Mouse (Mus musculus) E14TG2a.4 (cell line): Measurements from ENCODE around the gene Ntm.

Experiments
- H3K27me3 ChIP-seq: 2 replicates; pipeline ENCODE4 v1.6.1; 2014; ENCODE audit warnings: low read length, control low read depth; ENCODE audit not compliant: insufficient read depth
- H3K36me3 ChIP-seq: 2 replicates; pipeline ENCODE4 v1.6.1; 2014; ENCODE audit warnings: low read length, control low read depth; ENCODE audit not compliant: insufficient read depth
- H3K4me1 ChIP-seq: replicated peaks from 2 replicates; pipeline ENCODE4 v1.6.1; 2014; ENCODE audit warnings: low read depth, low read length, control low read depth
- H3K4me3 ChIP-seq: replicated peaks from 2 replicates; pipeline ENCODE4 v1.5.1; 2014; ENCODE audit warnings: mild to moderate bottlenecking, low read length
- H3K9me3 ChIP-seq: 2 replicates; pipeline ENCODE4 v1.6.1; 2014; ENCODE audit warnings: low read length, control low read depth
- CTCF ChIP-seq: conservative IDR thresholded peaks from 2 replicates; pipeline ENCODE4 v1.5.1; 2014; ENCODE audit warnings: low read length
- NANOG ChIP-seq: IDR thresholded peaks from 2 replicates; pipeline ENCODE4 v1.6.1; 2014; ENCODE audit warnings: borderline replicate concordance, low read length, mixed read lengths
- POU5F1 ChIP-seq: IDR thresholded peaks from 2 replicates; pipeline ENCODE4 v1.6.1; 2014; ENCODE audit warnings: low read length, borderline replicate concordance

Gene Ntm

GRCm38 (mm10) chr9:29533556-29533955 lies 429.4 kb downstream of the Ntm start:
- Histone ChIP-seq H3K9me3 (no peaks in the 10 kb centered on the region), H3K4me1 (no peaks in the 10 kb centered on the region), H3K27me3 (no peaks in the 10 kb centered on the region), H3K36me3 (no peaks in the 10 kb centered on the region), H3K4me3 (no peak overlapping the region)
- TF ChIP-seq POU5F1: no peak
- no peak for TF ChIP-seq NANOG
- TF ChIP-seq CTCF: no peak

- no peaks in the 10 kb centered on the region; the same call in 1 of the 2 replicates for H3K27me3 ChIP-seq
- no peak overlapping the region for H3K4me3 ChIP-seq
- H3K36me3 ChIP-seq: no peaks in the 10 kb centered on the region
- no peaks in the 10 kb centered on the region for H3K4me1 ChIP-seq
- H3K9me3 ChIP-seq: no peaks in the 10 kb centered on the region
- TF ChIP-seq NANOG: no peak
- TF ChIP-seq CTCF: no peak
- TF ChIP-seq POU5F1: no peak
Measured at GRCm38 (mm10) chr9:29531147-29531917, 431.6 kb downstream of the Ntm start.

- TF ChIP-seq POU5F1: no peak
- TF ChIP-seq CTCF: no peak
- TF ChIP-seq NANOG: no peak
- H3K4me3 ChIP-seq: no peak overlapping the region
- H3K4me1 ChIP-seq: no peaks in the 10 kb centered on the region
- no peaks in the 10 kb centered on the region; the same call in 1 of the 2 replicates for H3K27me3 ChIP-seq
- no peaks in the 10 kb centered on the region for H3K9me3 ChIP-seq
- no peaks in the 10 kb centered on the region for H3K36me3 ChIP-seq
Measured at GRCm38 (mm10) chr9:29524109-29524508, 438.8 kb downstream of the Ntm start.

GRCm38 (mm10) chr9:29523221-29523620 lies 439.7 kb downstream of the Ntm start:
- Histone ChIP-seq H3K27me3 (no peaks in the 10 kb centered on the region; the same call in 1 of the 2 replicates), H3K4me1 (no peaks in the 10 kb centered on the region), H3K4me3 (no peak overlapping the region), H3K9me3 (no peaks in the 10 kb centered on the region), H3K36me3 (no peaks in the 10 kb centered on the region)
- TF ChIP-seq NANOG (no peak), POU5F1 (no peak), CTCF (no peak)

- Histone ChIP-seq H3K4me1 (no peaks in the 10 kb centered on the region), H3K27me3 (no peaks in the 10 kb centered on the region; the same call in 1 of the 2 replicates), H3K4me3 (no peak overlapping the region), H3K9me3 (no peaks in the 10 kb centered on the region), H3K36me3 (no peaks in the 10 kb centered on the region)
- TF ChIP-seq POU5F1 (no peak), NANOG (no peak), CTCF (no peak)
Measured at GRCm38 (mm10) chr9:29519181-29519580, 443.8 kb downstream of the Ntm start.

GRCm38 (mm10) chr9:29516688-29517087 lies 446.3 kb downstream of the Ntm start:
- H3K9me3 ChIP-seq: no peaks in the 10 kb centered on the region
- H3K27me3 ChIP-seq: no peaks in the 10 kb centered on the region; the same call in 1 of the 2 replicates
- TF ChIP-seq NANOG (no peak), CTCF (no peak), POU5F1 (no peak)
- no peaks in the 10 kb centered on the region for H3K4me1 ChIP-seq
- no peak overlapping the region for H3K4me3 ChIP-seq
- H3K36me3 ChIP-seq: no peaks in the 10 kb centered on the region

GRCm38 (mm10) chr9:29514588-29515356 lies 448.2 kb downstream of the Ntm start:
- H3K27me3 ChIP-seq: no peaks in the 10 kb centered on the region; the same call in 1 of the 2 replicates
- no peaks in the 10 kb centered on the region for H3K4me1 ChIP-seq

GRCm38 (mm10) chr9:29496002-29496401 lies 466.9 kb downstream of the Ntm start:
- TF ChIP-seq NANOG (no peak), CTCF (no peak), POU5F1 (no peak)
- H3K4me3 ChIP-seq: no peak overlapping the region
- H3K27me3 ChIP-seq: no peaks in the 10 kb centered on the region
- no peaks in the 10 kb centered on the region for H3K9me3 ChIP-seq
- H3K4me1 ChIP-seq: no peaks in the 10 kb centered on the region
- H3K36me3 ChIP-seq: no peaks in the 10 kb centered on the region

More at GRCm38 (mm10) chr9:29514588-29515356, 448.2 kb downstream of the Ntm start:
- Histone ChIP-seq H3K9me3 (no peaks in the 10 kb centered on the region), H3K4me3 (no peak overlapping the region), H3K36me3 (no peaks in the 10 kb centered on the region)
- TF ChIP-seq NANOG (no peak), POU5F1 (no peak), CTCF (no peak)
